Mouse (Mus musculus) thymus, postnatal 10 days (tissue): ENCODE data around the gene Clasp1.

Experiments
- DNase-seq, 2 experiments: peaks; one replicate each; pipeline ENCODE4 v3.0.0; 2021; ENCODE audit warnings: low spot score in 2 of 2

Clasp1 gene

GRCm38 (mm10) chr1:118660880-118661465 is 272.1 kb downstream of the Clasp1 start:
- DNase-seq: no peak
